Mouse (Mus musculus) embryonic facial prominence, embryonic 15.5 days (tissue): ENCODE measurements at regions not wholly inside any gene's neighbourhood (a gene's known extent, or its start where the extent isn't known, plus 50 kb on each side); places are given as distances from the start of the nearest gene placed in this dataset.

Experiments used
- ATAC-seq: fragments of 200-750 bp; cut with Nextera tagmentation; 2 replicates; pipeline ENCODE4 v1.8.0; 2017; ENCODE audit warnings: low read depth, moderate TSS enrichment; ENCODE audit not compliant: insufficient number of reproducible peaks, low FRiP score, low TSS enrichment
- H3K27ac ChIP-seq: fragments of 300-500 bp; sonication (generic); replicated peaks from 2 replicates; pipeline ENCODE4 v1.5.1; 2015; ENCODE audit warnings: mild to moderate bottlenecking, inconsistent platforms
- H3K27me3 ChIP-seq: fragments of 300-500 bp; sonication (generic); 2 replicates; pipeline ENCODE4 v1.6.1; 2015; ENCODE audit warnings: inconsistent platforms
- H3K36me3 ChIP-seq: fragments of 300-500 bp; sonication (generic); 2 replicates; pipeline ENCODE4 v1.6.1; 2015; ENCODE audit warnings: mild to moderate bottlenecking, inconsistent platforms
- H3K4me1 ChIP-seq: fragments of 300-500 bp; sonication (generic); 2 replicates; pipeline ENCODE4 v1.6.1; 2015; ENCODE audit warnings: inconsistent platforms
- H3K4me2 ChIP-seq: fragments of 300-500 bp; sonication (generic); replicated peaks from 2 replicates; pipeline ENCODE4 v1.6.1; 2015; ENCODE audit warnings: mild to moderate bottlenecking, inconsistent platforms
- H3K4me3 ChIP-seq: fragments of 300-500 bp; sonication (generic); replicated peaks from 2 replicates; pipeline ENCODE4 v1.5.1; 2015; ENCODE audit warnings: mild to moderate bottlenecking, inconsistent platforms
- H3K9ac ChIP-seq: fragments of 300-500 bp; sonication (generic); 2 replicates; pipeline ENCODE4 v1.6.1; 2015; ENCODE audit warnings: inconsistent platforms
- H3K9me3 ChIP-seq: fragments of 300-500 bp; sonication (generic); replicated peaks from 2 replicates; pipeline ENCODE4 v1.6.1; 2016; ENCODE audit warnings: inconsistent platforms
- WGBS: fragments of 180-500 bp; shearing (Covaris S2); methylation state at CpG from one replicate; pipeline ENCODE4 v1.1.7; 2015; 5-methylcytosine and 5-hydroxymethylcytosine counted together

DNA sequence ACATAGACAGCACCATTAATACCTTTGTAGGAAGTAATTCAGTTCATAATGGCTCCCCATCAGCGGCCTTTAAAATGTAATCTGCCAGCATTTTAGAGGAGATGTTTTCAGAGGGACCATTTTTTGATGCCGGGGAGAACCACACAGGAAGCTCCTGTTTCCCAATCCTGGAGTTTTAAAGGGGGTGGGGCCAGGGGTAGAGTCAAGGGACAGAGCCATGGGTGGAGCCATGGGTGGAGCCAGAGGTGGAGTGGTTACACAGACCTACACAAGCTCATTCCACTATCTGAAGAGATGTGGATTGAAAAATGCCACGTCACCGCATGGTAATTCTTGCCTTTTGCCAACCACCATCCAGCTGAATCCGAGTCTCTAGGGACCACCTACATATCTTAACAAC is 67.1 kb upstream of the Plcl2 start:
- Histone ChIP-seq H3K4me1 (no peaks in the 10 kb centered on the region), H3K36me3 (no peaks in the 10 kb centered on the region), H3K9ac (no peak overlapping the region), H3K27ac (no peak overlapping the region), H3K4me2 (no peak overlapping the region), H3K9me3 (no peaks in the 10 kb centered on the region), H3K27me3 (no peaks in the 10 kb centered on the region), H3K4me3 (no peak overlapping the region)
- WGBS, result 85% methylated on average over 5 of the region's 5 CpGs
- no peak for ATAC-seq

DNA sequence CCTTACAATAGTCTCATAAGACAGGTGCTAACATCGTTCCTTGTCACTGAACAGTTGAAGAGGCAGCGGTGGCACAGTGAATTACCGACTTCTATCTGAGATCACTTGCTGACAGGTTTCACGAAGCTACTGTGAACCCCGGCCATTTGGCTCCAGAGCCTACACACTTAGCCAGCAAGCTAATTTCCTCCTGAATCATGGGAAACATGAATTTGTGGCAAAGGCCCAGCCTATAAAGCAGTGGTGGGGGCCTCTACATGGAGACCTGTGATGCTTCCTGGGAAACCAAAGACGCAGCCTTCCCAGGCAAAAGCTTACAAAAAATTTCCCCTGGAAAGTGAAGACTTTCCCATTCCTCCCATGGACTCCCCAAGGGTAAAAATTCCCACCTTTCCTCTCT is 66.3 kb upstream of the Plcl2 start:
- Histone ChIP-seq H3K9ac (no peak overlapping the region), H3K27ac (no peak overlapping the region), H3K9me3 (no peaks in the 10 kb centered on the region), H3K4me2 (no peak overlapping the region), H3K4me1 (no peaks in the 10 kb centered on the region), H3K4me3 (no peak overlapping the region), H3K36me3 (no peaks in the 10 kb centered on the region), H3K27me3 (no peaks in the 10 kb centered on the region)
- 76% methylated on average over 6 of the region's 6 CpGs for WGBS
- ATAC-seq, result peak; percentile 56

DNA sequence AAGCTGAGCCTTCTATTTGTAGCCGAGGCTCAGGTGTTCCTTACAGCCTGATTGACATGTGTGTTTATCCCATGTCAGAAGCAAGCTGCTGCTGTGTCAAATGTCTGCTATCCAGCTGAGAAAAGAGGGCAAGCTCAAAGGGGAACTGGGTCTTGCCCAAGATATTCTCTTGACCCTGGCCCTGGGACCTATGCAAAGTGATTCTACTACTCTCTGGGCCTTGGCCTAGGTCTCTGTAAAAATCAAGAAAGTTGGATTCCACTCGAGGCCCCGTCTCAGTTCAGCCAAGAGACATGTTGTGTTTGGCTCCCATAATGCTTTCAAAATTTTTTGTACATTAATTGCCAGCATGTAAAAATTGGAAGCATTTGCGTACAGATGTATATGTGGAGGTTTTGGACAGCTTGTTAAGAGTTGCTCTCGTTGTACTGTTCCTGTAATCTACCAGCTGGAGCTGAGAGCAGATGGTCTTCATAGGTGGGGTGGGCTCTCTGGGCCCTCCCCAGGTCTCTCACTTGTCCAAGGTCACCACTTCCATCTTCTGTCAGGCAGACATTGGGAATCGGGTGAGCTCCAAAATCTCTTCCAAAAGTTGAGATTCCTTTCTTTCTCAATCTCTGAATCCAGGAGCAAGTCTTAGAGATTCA is 65.7 kb upstream of the Plcl2 start:
- Histone ChIP-seq H3K9me3 (no peaks in the 10 kb centered on the region), H3K27ac (no peak overlapping the region), H3K36me3 (no peaks in the 10 kb centered on the region), H3K4me2 (no peak overlapping the region), H3K27me3 (no peaks in the 10 kb centered on the region), H3K4me3 (no peak overlapping the region), H3K9ac (no peak overlapping the region), H3K4me1 (no peaks in the 10 kb centered on the region)
- peak; percentile 61 for ATAC-seq
- WGBS, result 58% methylated on average over 6 of the region's 6 CpGs

DNA sequence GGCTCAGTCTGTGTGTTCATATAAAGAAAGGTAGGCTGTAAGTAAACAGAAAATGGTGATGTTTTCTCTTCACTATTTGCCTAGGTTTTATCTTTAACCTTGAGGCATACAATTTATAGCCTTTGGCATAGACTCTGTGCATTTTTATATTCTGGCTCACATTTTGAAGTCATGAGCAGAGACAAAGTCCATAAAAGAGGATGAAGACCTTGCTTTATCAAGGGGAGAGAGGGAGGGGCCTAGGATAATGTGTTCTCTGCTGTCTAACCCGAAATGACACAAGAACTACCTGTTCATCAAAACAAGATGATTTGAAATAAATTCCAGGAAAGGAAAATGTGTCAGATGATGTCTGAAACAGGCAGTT is 65.2 kb upstream of the Plcl2 start:
- 58% methylated on average over 1 of the region's 1 CpGs for WGBS
- no peaks in the 10 kb centered on the region for H3K36me3 ChIP-seq
- H3K27me3 ChIP-seq, result no peaks in the 10 kb centered on the region
- no peak overlapping the region for H3K4me3 ChIP-seq
- no peak overlapping the region for H3K9ac ChIP-seq
- H3K4me2 ChIP-seq, result no peak overlapping the region
- no peak overlapping the region for H3K27ac ChIP-seq
- H3K9me3 ChIP-seq, result no peaks in the 10 kb centered on the region
- ATAC-seq, result no peak
- no peaks in the 10 kb centered on the region for H3K4me1 ChIP-seq

DNA sequence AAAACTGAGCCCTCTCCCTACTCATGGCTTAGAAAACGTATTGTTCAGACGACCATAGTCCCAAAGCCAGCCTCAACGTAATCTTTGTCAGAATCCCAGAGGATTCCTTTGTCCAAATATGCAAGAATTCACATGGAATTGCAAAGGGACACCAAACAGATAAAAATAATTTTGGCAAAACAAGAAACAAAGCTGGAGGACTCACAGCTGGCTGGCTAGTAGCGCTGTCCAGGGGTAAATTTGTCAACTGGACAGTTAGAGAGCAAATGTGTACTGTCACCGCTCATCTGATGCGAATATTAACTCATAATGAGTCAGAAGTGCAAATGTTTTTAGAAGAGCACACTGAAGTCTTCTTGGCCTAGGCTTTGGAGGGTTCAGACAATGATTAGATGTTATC is 60.5 kb upstream of the Plcl2 start:
- no peaks in the 10 kb centered on the region for H3K4me1 ChIP-seq
- no peak for ATAC-seq
- H3K36me3 ChIP-seq, result no peaks in the 10 kb centered on the region
- no peak overlapping the region for H3K27ac ChIP-seq
- no peaks in the 10 kb centered on the region for H3K9me3 ChIP-seq
- H3K4me3 ChIP-seq, result no peak overlapping the region
- no peak overlapping the region for H3K4me2 ChIP-seq
- 81% methylated on average over 6 of the region's 6 CpGs for WGBS
- no peak overlapping the region for H3K9ac ChIP-seq
- no peaks in the 10 kb centered on the region for H3K27me3 ChIP-seq

DNA sequence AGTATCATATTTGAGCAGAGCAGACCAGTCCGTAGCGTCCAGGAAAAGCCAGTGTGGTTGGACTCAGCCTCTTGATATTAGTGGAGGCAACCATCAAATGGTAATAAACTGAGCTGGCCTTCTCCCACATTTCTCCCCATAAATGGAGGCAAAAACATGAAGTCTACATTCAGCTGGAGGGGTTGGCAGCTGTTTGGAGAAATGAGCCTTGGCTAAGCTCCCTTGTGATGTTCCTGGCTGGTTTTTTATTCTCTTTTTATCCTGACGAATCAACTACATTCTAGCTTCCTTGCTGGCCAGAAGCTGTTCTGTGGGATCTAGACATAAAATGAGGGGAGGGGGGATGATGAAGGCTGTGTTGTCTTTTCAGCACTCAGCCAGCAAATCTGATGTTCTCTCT is 57.6 kb upstream of the Plcl2 start:
- H3K36me3 ChIP-seq, result no peaks in the 10 kb centered on the region
- H3K4me2 ChIP-seq, result no peak overlapping the region
- no peak for ATAC-seq
- H3K9ac ChIP-seq, result no peak overlapping the region
- H3K4me1 ChIP-seq, result no peaks in the 10 kb centered on the region
- 80% methylated on average over 3 of the region's 3 CpGs for WGBS
- H3K4me3 ChIP-seq, result no peak overlapping the region
- no peak overlapping the region for H3K27ac ChIP-seq
- H3K9me3 ChIP-seq, result no peaks in the 10 kb centered on the region
- H3K27me3 ChIP-seq, result no peaks in the 10 kb centered on the region

DNA sequence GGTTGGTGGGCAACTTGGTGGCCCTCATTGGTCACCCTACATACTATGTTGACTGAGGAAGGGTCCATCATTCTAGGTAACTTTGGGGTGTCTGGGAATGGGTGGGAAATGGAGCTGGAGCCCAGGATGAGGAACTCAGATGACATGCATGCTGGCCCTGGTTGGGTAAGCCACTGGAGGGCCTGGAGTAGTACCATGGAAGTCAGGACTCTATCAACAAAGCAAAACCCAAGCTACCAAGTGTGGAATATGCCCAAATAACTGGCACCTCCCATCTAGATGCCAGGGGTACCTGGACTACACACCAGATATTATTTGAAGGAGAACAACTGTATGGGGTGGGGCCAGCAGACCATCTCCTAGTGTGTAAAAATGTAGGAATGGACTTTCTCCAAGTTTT is 55.7 kb upstream of the Plcl2 start:
- Histone ChIP-seq H3K9ac (no peak overlapping the region), H3K4me3 (no peak overlapping the region), H3K9me3 (no peaks in the 10 kb centered on the region), H3K27me3 (no peaks in the 10 kb centered on the region), H3K27ac (no peak overlapping the region), H3K4me2 (no peak overlapping the region), H3K4me1 (no peaks in the 10 kb centered on the region), H3K36me3 (no peaks in the 10 kb centered on the region)
- ATAC-seq, result no peak

DNA sequence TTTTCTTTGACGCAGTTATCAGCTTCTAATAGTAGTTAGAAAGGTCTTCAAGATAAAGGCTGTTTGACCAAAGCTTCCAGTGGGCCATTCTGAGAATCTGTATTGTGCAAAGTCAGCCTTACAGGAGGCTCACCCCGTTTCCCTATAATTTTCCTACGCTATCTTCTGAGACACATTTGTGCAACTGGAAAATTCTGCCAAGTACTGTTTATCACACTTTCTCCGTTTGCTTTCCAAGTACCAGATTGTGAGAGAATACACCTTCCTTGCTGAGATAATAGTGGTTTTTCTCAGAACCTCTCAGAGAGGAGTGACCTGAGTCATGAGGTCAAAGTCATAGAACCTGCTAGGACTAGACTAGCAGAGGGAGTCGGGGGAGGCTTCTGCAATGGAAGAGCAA is 55.2 kb upstream of the Plcl2 start:
- H3K4me1 ChIP-seq, result no peaks in the 10 kb centered on the region
- H3K27ac ChIP-seq, result no peak overlapping the region
- H3K27me3 ChIP-seq, result no peaks in the 10 kb centered on the region
- no peak overlapping the region for H3K4me3 ChIP-seq
- H3K4me2 ChIP-seq, result no peak overlapping the region
- no peaks in the 10 kb centered on the region for H3K36me3 ChIP-seq
- ATAC-seq, result no peak
- H3K9ac ChIP-seq, result no peak overlapping the region
- WGBS, result 86% methylated on average over 5 of the region's 5 CpGs
- H3K9me3 ChIP-seq, result no peaks in the 10 kb centered on the region

DNA sequence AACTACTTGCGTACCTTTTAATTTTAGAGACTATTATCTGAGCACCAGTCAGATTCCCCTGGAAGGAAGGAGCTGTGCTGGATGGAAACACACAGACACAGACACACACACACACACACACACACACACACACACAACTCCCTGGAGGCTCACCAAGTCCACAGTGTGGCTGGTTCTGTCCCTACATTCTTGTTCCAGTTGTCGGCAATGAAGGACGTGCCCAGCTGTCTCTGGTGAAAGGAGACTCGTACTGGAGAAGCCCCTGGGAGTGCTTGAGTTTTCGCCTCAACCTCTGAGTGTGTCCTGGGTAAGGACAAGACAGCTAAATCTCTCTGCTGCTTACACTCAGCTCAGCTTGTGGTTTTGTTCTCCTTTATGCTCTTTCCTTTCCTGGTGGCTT is 54.3 kb upstream of the Plcl2 start:
- no peak for ATAC-seq
- Histone ChIP-seq H3K27ac (no peak overlapping the region), H3K4me1 (no peaks in the 10 kb centered on the region), H3K4me3 (no peak overlapping the region), H3K36me3 (no peaks in the 10 kb centered on the region), H3K9ac (no peak overlapping the region), H3K27me3 (no peaks in the 10 kb centered on the region), H3K4me2 (no peak overlapping the region), H3K9me3 (no peaks in the 10 kb centered on the region)
- 71% methylated on average over 5 of the region's 5 CpGs for WGBS

DNA sequence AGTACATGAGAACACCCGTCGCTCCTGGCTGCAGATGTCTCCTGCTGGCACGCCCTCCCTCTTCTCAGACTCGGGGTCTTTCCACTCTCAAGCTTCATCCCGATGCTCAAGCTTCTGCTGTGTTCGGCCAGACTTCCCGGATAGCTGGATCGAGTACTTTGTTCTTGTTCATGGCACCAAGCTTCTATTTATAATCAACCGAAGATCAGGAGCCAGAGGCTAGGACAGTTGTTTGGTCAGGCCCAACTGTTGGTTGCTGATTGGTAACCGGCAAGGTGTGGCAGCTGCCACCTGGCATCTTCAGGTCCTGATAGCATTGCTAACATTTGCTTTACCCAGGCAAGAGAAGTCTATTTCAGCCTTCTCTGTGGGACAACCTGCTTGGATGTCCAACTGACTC is 53.5 kb upstream of the Plcl2 start:
- Histone ChIP-seq H3K9me3 (no peaks in the 10 kb centered on the region), H3K36me3 (no peaks in the 10 kb centered on the region), H3K27ac (no peak overlapping the region), H3K9ac (no peak overlapping the region), H3K27me3 (no peaks in the 10 kb centered on the region), H3K4me3 (no peak overlapping the region), H3K4me2 (no peak overlapping the region), H3K4me1 (no peaks in the 10 kb centered on the region)
- no peak for ATAC-seq
- WGBS, result 89% methylated on average over 10 of the region's 10 CpGs

DNA sequence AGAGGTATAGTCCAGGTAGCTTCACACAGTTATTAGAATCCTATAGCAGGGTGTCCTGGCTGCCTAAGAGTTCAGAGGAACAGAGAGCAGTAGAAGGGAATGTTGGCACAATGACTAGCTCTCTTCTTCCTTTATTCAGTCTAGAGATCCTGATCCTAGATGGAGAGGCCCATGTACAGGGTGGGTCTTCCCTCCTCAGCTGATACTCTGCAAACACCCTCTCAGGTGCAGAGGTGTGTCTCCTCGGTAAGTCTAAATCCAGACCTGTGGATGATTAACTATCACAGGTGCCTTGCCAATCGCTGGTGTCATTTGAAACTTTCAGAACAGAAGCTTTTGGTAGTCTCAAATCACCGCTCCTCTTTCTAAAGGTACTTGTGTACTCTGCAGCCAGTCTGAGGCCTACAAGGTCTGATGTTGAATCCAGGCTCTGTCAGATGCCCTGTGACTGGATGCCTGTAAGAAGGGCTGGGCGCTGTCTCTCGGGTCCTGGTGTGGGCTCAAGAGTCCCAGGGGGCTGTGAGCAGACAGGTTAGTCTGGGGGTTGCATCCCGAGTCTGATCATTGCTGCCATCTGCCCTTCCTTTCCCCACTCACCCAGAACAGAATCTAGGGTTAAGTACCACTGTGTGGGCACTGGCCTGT is 52.0 kb upstream of the Plcl2 start:
- 83% methylated on average over 6 of the region's 6 CpGs for WGBS
- no peak for ATAC-seq
- no peaks in the 10 kb centered on the region for H3K36me3 ChIP-seq
- H3K9me3 ChIP-seq, result no peaks in the 10 kb centered on the region
- H3K9ac ChIP-seq, result no peak overlapping the region
- no peak overlapping the region for H3K27ac ChIP-seq
- no peak overlapping the region for H3K4me3 ChIP-seq
- H3K4me2 ChIP-seq, result no peak overlapping the region
- no peaks in the 10 kb centered on the region for H3K4me1 ChIP-seq
- no peaks in the 10 kb centered on the region for H3K27me3 ChIP-seq

DNA sequence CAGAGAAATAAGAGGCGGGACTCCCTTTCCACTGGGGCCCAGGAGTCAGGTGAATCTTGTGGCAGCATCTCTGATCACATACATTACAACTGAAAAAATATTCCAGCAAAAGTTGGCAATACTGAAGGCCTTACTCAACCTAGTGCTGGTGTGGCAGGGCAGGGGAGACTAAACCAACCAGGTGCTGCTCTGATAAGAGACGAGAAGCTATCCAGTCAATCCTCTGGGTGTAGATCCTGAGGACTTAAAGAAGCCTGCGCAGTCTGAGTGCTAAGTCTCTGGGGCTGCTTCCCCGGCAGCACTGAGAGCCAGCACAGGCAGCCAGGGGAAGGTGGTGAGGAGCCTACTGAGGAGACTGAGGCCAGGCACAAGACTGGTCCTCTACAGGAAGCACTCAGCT is 51.0 kb upstream of the Plcl2 start:
- no peaks in the 10 kb centered on the region for H3K27me3 ChIP-seq
- no peaks in the 10 kb centered on the region for H3K36me3 ChIP-seq
- no peak overlapping the region for H3K27ac ChIP-seq
- WGBS, result 80% methylated on average over 4 of the region's 4 CpGs
- no peak overlapping the region for H3K9ac ChIP-seq
- H3K9me3 ChIP-seq, result no peaks in the 10 kb centered on the region
- no peak overlapping the region for H3K4me3 ChIP-seq
- no peak for ATAC-seq
- no peaks in the 10 kb centered on the region for H3K4me1 ChIP-seq
- H3K4me2 ChIP-seq, result no peak overlapping the region
